Mouse (Mus musculus) ES-E14 (cell line): ENCODE data around the gene Ifi214.
"Not testable (repeated sequence)": the region's sequence is repeated elsewhere in the genome, so short reads cannot be mapped to it uniquely, and the experiment has no call there.

ENCODE experiments used
- CHD2 ChIP-seq: IDR thresholded peaks from 2 replicates; pipeline ENCODE4 v1.6.1; 2014; ENCODE audit warnings: mild to moderate bottlenecking, low read depth, low read length, inconsistent platforms
- HCFC1 ChIP-seq: IDR thresholded peaks from 2 replicates; pipeline ENCODE4 v1.6.1; 2012; ENCODE audit warnings: low read length, inconsistent platforms, borderline replicate concordance; ENCODE audit not compliant: insufficient read depth
- MAFK ChIP-seq: IDR thresholded peaks from 2 replicates; pipeline ENCODE4 v1.6.1; 2014; ENCODE audit warnings: mild to moderate bottlenecking, low read depth, low read length, inconsistent platforms; ENCODE audit not compliant: insufficient read depth
- ZC3H11A ChIP-seq: IDR thresholded peaks from 2 replicates; pipeline ENCODE4 v1.6.1; 2012; ENCODE audit warnings: low read depth, mild to moderate bottlenecking, inconsistent platforms, low read length, borderline replicate concordance
- ZNF384 ChIP-seq: IDR thresholded peaks from 2 replicates; pipeline ENCODE4 v1.6.1; 2012; ENCODE audit warnings: low read depth, low read length, inconsistent platforms

- TF ChIP-seq MAFK, CHD2, ZC3H11A, HCFC1, ZNF384: not testable (repeated sequence)
Observed at GRCm38 (mm10) chr1:173491483-173491882, 44.3 kb downstream of the Ifi214 start.
